Mouse (Mus musculus) limb, embryonic 12.5 days (tissue): ENCODE measurements around the gene Ccdc12. TPM values are rescaled to one million over a fixed set of nuclear protein-coding genes. Genes with fewer than 3 reads are reported as not detected.

Experiments
- ATAC-seq: fragments of 200-750 bp; cut with Nextera tagmentation; 2 replicates; pipeline ENCODE4 v1.8.0; 2017; ENCODE audit warnings: low read depth, moderate TSS enrichment; ENCODE audit not compliant: insufficient number of reproducible peaks, insufficient read depth, low FRiP score, low TSS enrichment
- H3K27ac ChIP-seq: fragments of 300-500 bp; sonication (generic); 2 replicates; pipeline ENCODE4 v1.5.1; 2016; ENCODE audit warnings: mild to moderate bottlenecking, moderate library complexity
- H3K27me3 ChIP-seq: fragments of 300-500 bp; sonication (generic); 2 replicates; pipeline ENCODE4 v1.6.1; 2016; ENCODE audit warnings: mild to moderate bottlenecking, moderate library complexity
- H3K36me3 ChIP-seq: fragments of 300-500 bp; sonication (generic); 2 replicates; pipeline ENCODE4 v1.6.1; 2016; ENCODE audit warnings: mild to moderate bottlenecking, moderate library complexity
- H3K4me1 ChIP-seq: fragments of 300-500 bp; sonication (generic); replicated peaks from 2 replicates; pipeline ENCODE4 v1.6.1; 2016
- H3K4me2 ChIP-seq: fragments of 300-500 bp; sonication (generic); 2 replicates; pipeline ENCODE4 v1.6.1; 2016; ENCODE audit warnings: mild to moderate bottlenecking, moderate library complexity
- H3K4me3 ChIP-seq: fragments of 300-500 bp; sonication (generic); replicated peaks from 2 replicates; pipeline ENCODE4 v1.5.1; 2016; ENCODE audit warnings: mild to moderate bottlenecking
- H3K9ac ChIP-seq: fragments of 300-500 bp; sonication (generic); replicated peaks from 2 replicates; pipeline ENCODE4 v1.6.1; 2016; ENCODE audit warnings: mild to moderate bottlenecking, moderate library complexity
- H3K9me3 ChIP-seq: fragments of 300-500 bp; sonication (generic); 2 replicates; pipeline ENCODE4 v1.6.1; 2016; ENCODE audit warnings: mild to moderate bottlenecking, moderate library complexity
- WGBS: fragments of 180-500 bp; shearing (Covaris S2); methylation state at CpG from one replicate; pipeline ENCODE4 v1.1.7; 2016; 5-methylcytosine and 5-hydroxymethylcytosine counted together
- polyA plus RNA-seq: library from polyadenylated mRNA; unstranded; fragments of >200 nt; fragmentation: Nextera tagmentation; extraction: Ambion mirVana; gene quantifications from 2 replicates; pipeline ENCODE4 v1.2.1, GENCODE M21; 2016

Gene Ccdc12
- polyA plus RNA-seq, 1 experiment from 2014 or later: 133 TPM

DNA sequence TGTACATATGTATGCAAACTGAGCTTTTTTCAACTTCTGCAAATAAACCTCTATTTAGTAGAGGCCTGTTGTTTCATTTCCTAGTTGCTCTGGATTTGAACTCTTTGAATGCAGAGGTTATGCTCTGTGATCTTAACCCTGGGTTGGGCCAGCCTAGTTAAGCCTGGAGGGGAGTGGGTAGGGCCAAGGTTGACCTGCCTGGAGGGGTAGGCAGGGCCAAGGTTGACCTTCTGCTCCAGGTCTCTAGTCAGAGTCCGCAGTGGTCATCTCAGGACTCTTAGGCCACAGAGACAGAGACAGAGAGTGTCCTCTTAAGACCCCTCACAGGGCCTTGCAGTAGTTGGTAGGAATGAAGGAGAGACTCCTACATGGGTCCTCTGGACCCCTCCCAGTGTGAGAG, 55.2 kb downstream of the Ccdc12 start:
- Histone ChIP-seq H3K27ac (no peak overlapping the region), H3K27me3 (no peaks in the 10 kb centered on the region), H3K4me2 (no peak overlapping the region), H3K4me1 (no peaks in the 10 kb centered on the region; the same call in 1 of the 2 replicates), H3K9me3 (no peaks in the 10 kb centered on the region), H3K4me3 (no peak overlapping the region), H3K9ac (no peak overlapping the region), H3K36me3 (peaks cover 44% of the 10 kb centered on the region)
- no peak for ATAC-seq
- WGBS: 88% methylated on average over 1 of the region's 1 CpGs

DNA sequence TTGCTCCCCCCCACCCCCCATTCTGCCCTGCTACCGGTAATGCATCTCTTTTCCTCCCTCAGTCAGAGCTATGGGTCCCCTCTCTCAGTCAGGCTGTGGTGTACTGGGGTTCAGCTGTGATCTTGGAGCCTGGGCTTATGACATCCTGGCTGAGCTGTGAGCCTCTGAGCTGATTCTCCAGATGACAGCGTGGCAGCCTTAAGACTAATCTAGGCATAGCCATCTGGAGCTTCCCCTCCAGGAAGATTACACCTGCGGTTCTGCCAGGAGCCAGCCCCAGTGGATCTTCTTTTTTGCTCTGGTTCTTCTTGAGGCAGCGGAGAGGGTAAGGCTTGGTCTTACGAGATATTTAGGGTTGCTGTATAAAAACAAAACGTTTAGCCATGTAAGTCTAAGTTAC, 55.7 kb downstream of the Ccdc12 start:
- no peaks in the 10 kb centered on the region for H3K9me3 ChIP-seq
- no peaks in the 10 kb centered on the region for H3K27me3 ChIP-seq
- no peak overlapping the region for H3K27ac ChIP-seq
- WGBS: 94% methylated on average over 6 of the region's 6 CpGs
- no peak overlapping the region for H3K4me3 ChIP-seq
- no peak overlapping the region; the same call in 1 of the 2 replicates for H3K9ac ChIP-seq
- H3K4me1 ChIP-seq: no peaks in the 10 kb centered on the region; the same call in 1 of the 2 replicates
- no peak for ATAC-seq
- peaks cover 44% of the 10 kb centered on the region for H3K36me3 ChIP-seq
- no peak overlapping the region for H3K4me2 ChIP-seq

DNA sequence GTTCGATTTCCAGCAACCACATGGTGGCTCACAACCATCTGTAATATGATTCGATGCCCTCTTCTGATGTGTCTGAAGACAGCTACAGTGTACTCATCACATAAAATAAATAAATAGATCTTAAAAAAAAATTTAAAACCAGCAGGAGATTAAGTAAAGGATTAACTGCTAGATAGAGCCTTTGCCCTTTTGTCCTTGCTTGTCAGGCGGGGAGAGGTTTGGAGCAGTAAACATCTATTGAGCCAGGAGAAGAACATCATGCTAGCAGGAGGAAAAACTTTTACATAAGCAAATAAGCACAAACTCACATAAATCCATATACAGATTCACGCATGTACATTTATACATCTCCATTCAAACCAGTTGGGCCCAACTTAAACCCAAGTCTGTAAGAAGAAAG, 56.2 kb downstream of the Ccdc12 start:
- no peaks in the 10 kb centered on the region; the same call in 1 of the 2 replicates for H3K4me1 ChIP-seq
- H3K9ac ChIP-seq: no peak overlapping the region
- H3K36me3 ChIP-seq: peaks cover 44% of the 10 kb centered on the region
- 89% methylated on average over 4 of the region's 4 CpGs for WGBS
- no peak overlapping the region for H3K4me2 ChIP-seq
- no peaks in the 10 kb centered on the region for H3K27me3 ChIP-seq
- ATAC-seq: no peak
- H3K27ac ChIP-seq: no peak overlapping the region
- H3K9me3 ChIP-seq: no peaks in the 10 kb centered on the region
- no peak overlapping the region for H3K4me3 ChIP-seq

DNA sequence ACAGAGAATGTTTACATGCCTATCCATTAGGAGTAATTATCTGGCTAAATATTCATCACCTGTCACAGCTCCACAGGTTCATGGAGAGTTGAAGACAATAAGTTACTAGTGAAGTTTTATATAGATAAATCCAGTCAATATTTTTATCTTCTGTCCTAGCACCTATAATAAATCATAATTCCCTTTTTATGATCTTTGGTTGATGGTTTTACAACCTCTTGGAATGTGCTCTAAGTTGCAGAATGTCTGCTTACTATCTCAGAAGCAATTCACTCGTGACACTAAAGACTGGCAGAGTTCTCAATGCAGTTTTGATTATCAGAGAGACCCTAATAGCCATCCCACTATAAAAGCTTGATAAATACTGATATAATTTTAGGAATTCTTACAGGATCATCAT, 57.1 kb downstream of the Ccdc12 start:
- H3K27me3 ChIP-seq: no peaks in the 10 kb centered on the region
- no peaks in the 10 kb centered on the region; the same call in 1 of the 2 replicates for H3K4me1 ChIP-seq
- H3K9me3 ChIP-seq: no peaks in the 10 kb centered on the region
- WGBS: 46% methylated on average over 1 of the region's 1 CpGs
- H3K4me2 ChIP-seq: no peak overlapping the region
- no peak for ATAC-seq
- H3K27ac ChIP-seq: no peak overlapping the region
- no peak overlapping the region for H3K9ac ChIP-seq
- peaks cover 40% of the 10 kb centered on the region for H3K36me3 ChIP-seq
- no peak overlapping the region for H3K4me3 ChIP-seq

DNA sequence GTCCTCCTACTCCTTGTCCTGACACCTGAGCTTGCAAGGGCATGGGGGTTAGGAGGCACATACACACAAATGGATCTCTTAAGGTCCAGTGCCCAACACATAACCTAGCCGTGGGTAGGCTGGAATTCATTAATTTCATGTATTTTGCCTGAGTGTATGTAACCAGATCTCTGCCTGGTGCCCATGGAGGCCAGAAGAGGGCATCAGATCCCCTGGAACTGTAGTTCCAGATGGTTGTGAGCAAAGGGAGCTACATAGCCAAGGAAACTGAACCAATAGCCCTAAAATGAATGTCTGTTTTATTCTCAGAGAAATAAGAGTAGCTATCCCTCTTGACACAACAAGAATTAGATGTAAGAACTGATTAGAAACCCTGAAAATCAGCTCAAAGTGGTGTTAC, 59.1 kb downstream of the Ccdc12 start:
- no peak for ATAC-seq
- 33% methylated on average over 1 of the region's 1 CpGs for WGBS
- no peak overlapping the region for H3K27ac ChIP-seq
- H3K4me2 ChIP-seq: no peak overlapping the region
- no peak overlapping the region for H3K4me3 ChIP-seq
- peaks cover 33% of the 10 kb centered on the region for H3K36me3 ChIP-seq
- no peaks in the 10 kb centered on the region for H3K9me3 ChIP-seq
- H3K27me3 ChIP-seq: no peaks in the 10 kb centered on the region
- H3K4me1 ChIP-seq: 0 out of 2 replicates have a peak, but pooled peaks cover 5% of the 10 kb centered on the region
- no peak overlapping the region for H3K9ac ChIP-seq

DNA sequence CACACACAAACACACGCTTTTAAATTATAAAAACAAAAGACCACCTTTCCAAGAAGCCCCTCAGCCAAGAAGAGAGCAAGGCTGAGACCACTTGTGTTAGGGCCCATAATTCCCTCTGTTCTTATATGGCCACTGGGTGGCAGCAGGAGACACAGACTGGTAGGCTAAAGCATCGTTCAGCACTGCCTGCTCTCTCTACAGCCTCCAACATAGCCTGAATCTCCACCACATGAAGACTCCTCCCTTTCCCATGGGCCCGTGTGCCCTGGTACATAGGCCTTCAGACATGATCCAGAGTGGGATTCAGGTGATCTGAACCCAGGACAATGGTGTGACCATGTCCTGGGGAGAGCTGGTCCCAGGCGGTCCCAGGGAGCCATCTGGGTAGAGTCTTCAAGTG, 60.5 kb downstream of the Ccdc12 start:
- H3K4me3 ChIP-seq: no peak overlapping the region
- 32% methylated on average over 4 of the region's 4 CpGs for WGBS
- no peaks in the 10 kb centered on the region for H3K9me3 ChIP-seq
- H3K4me1 ChIP-seq: 0 out of 2 replicates have a peak, but pooled peaks cover 5% of the 10 kb centered on the region
- no peak overlapping the region for H3K4me2 ChIP-seq
- H3K27me3 ChIP-seq: no peaks in the 10 kb centered on the region
- H3K9ac ChIP-seq: 0 out of 2 replicates have a peak overlapping the region, but pooled peaks have one; percentile 9
- no peak overlapping the region for H3K27ac ChIP-seq
- H3K36me3 ChIP-seq: peaks cover 30% of the 10 kb centered on the region
- peak; percentile 24; the same call in 1 of the 2 replicates for ATAC-seq

DNA sequence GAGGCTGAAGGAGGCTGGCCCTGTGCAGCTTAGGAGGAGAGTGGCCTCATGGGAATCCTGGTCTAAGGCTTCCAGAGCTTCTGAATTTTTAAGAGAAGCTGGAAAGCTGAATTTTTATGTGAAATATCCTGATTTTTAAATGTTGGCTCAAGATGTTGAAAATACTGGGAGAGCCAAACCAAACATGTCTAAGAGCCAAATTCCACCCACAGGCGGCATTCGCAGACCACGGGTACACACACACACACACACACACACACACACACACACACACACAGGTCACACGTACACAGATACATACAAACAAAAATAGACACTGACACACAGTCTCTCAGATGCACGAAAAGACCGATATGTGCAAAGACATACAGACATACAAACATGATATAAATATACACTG, 61.8 kb downstream of the Ccdc12 start:
- no peak overlapping the region for H3K9ac ChIP-seq

DNA sequence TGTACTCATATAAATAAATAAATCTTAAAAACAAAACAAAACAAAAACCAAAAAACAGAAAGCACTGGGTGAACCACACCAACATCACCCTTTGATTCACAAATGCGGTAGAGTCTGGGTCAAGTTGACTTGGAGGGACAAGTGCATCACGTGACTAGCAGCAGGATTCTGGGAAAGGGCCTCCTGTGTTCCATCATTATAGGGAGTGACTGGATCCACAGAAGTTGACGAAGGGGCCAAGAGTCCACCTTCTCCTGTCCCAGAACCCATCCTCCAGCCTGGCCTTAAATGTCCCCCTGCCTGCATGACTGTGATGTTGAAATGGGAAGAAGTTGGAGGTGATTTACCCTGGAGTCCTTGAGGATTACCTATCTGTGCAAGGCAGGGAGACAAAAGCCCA, 62.5 kb downstream of the Ccdc12 start:
- peaks cover 37% of the 10 kb centered on the region for H3K36me3 ChIP-seq
- H3K27ac ChIP-seq: no peak overlapping the region
- 0 out of 2 replicates have a peak, but pooled peaks cover 5% of the 10 kb centered on the region for H3K4me1 ChIP-seq
- H3K9ac ChIP-seq: no peak overlapping the region
- no peak overlapping the region for H3K4me2 ChIP-seq
- no peaks in the 10 kb centered on the region for H3K9me3 ChIP-seq
- no peak for ATAC-seq
- no peaks in the 10 kb centered on the region for H3K27me3 ChIP-seq
- H3K4me3 ChIP-seq: no peak overlapping the region
- 81% methylated on average over 3 of the region's 3 CpGs for WGBS

More for the DNA sequence above, 61.8 kb downstream of the Ccdc12 start:
- ATAC-seq: no peak
- Histone ChIP-seq H3K4me1 (0 out of 2 replicates have a peak, but pooled peaks cover 5% of the 10 kb centered on the region), H3K27ac (no peak overlapping the region), H3K36me3 (peaks cover 30% of the 10 kb centered on the region), H3K9me3 (no peaks in the 10 kb centered on the region), H3K4me2 (no peak overlapping the region), H3K27me3 (no peaks in the 10 kb centered on the region), H3K4me3 (no peak overlapping the region)
- WGBS: 89% methylated on average over 6 of the region's 6 CpGs

DNA sequence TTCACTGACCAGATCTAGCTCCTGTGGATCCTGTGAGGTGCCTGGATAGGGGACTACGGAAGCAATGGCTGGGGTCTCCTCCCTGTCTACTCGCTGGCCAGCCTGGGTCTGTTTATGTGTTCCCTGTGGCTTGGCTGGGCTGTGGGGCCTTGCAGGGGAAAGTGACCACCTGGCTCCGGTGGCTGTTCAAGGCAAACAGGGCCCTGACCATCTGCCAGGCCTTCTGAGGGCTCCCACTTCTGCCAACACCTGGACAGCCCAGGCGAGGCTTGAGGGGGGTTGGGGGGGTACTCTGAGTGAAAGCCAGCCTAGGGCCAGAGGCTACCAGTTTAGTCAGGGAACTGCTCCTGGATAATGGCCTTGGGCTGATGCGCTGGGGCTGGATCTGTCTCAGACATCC, 63.7 kb downstream of the Ccdc12 start:
- Histone ChIP-seq H3K27me3 (peaks cover 2% of the 10 kb centered on the region; the same call in 1 of the 2 replicates), H3K4me3 (no peak overlapping the region), H3K9ac (no peak overlapping the region), H3K27ac (no peak overlapping the region), H3K4me2 (no peak overlapping the region), H3K9me3 (no peaks in the 10 kb centered on the region), H3K36me3 (peaks cover 47% of the 10 kb centered on the region), H3K4me1 (peaks cover 6% of the 10 kb centered on the region; the same call in 1 of the 2 replicates)
- ATAC-seq: peak; percentile 1; the same call in 1 of the 2 replicates
- WGBS: 58% methylated on average over 5 of the region's 5 CpGs

DNA sequence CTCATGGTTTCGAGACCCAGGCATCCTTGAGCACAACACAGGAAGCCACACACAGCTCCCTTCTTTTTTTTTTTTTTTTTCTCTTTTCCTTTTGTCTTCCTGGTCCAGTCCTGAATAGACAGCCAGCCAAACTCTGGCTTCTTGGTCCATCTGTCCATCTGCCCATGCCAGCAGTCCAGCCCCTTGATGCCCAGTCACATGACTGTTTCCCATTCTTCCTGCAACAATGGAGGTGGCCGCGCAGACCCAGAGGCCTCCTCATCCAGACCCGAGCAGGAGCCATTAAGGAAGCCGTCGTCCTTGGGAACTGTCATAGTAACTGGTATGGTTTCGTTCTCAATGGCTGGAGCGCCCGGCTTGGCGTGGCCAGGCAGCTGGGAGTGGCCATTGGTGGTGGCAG, 65.8 kb downstream of the Ccdc12 start:
- Histone ChIP-seq H3K4me1 (peaks cover 27% of the 10 kb centered on the region), H3K36me3 (peaks cover 60% of the 10 kb centered on the region)
- no peak for ATAC-seq

DNA sequence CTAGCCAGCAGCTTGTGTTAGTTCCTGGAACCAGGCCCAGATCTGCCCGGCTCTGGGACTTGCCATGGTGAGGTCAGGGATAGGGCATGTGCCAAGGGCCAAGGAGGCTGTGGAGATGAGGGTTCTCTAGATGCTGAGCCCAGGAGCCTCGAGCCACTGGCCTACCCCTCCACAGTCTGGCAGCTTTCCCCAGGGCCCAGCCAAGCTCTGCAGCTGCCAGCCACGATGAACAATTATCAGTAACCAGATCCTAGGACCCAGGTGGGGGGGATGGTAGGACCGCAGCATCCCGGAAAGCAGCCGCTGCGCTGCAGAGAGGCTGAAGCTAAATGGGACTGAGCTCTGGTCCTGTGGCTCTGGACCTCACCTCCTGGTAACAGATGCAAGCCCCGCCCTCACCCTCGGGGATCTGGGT, 69.4 kb downstream of the Ccdc12 start:
- Histone ChIP-seq H3K9me3 (no peaks in the 10 kb centered on the region), H3K36me3 (peaks cover 88% of the 10 kb centered on the region), H3K4me3 (no peak overlapping the region), H3K9ac (no peak overlapping the region), H3K27me3 (peaks cover 48% of the 10 kb centered on the region), H3K4me1 (peaks cover 29% of the 10 kb centered on the region), H3K4me2 (no peak overlapping the region), H3K27ac (peak overlapping the region; percentile 35; the same call in 1 of the 2 replicates)
- WGBS: 8% methylated on average over 9 of the region's 9 CpGs
- peak; percentile 48 for ATAC-seq

More for the DNA sequence above, 65.8 kb downstream of the Ccdc12 start:
- Histone ChIP-seq H3K9me3 (no peaks in the 10 kb centered on the region), H3K4me2 (no peak overlapping the region), H3K4me3 (no peak overlapping the region), H3K27ac (no peak overlapping the region), H3K27me3 (peaks cover 21% of the 10 kb centered on the region), H3K9ac (no peak overlapping the region)
- WGBS: 91% methylated on average over 10 of the region's 10 CpGs

DNA sequence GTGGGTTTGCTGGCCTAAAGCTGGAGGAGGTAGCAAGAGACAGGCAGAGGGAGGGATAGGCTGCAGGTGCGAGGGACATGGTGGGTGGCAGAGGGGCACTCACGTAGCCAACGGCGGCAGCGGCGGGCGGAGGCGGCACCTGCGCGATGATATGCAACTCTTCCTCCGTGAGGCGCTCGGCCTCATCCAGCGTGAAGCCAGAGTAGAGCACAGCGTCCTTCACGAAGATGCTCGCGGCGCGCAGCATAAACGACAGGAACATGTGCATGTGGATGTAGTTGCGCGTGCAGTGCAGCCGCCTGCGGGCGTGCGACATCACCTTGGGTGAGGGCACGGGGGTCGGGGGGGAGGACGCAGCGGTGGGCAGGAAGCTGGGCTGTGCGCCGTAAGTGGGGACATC, 70.6 kb downstream of the Ccdc12 start:
- no peak overlapping the region; the same call in 1 of the 2 replicates for H3K4me3 ChIP-seq
- ATAC-seq: no peak
- peaks cover 59% of the 10 kb centered on the region for H3K27me3 ChIP-seq
- peaks cover 39% of the 10 kb centered on the region for H3K4me1 ChIP-seq
- H3K36me3 ChIP-seq: peaks cover 82% of the 10 kb centered on the region
- no peak overlapping the region for H3K27ac ChIP-seq
- 14% methylated on average over 32 of the region's 33 CpGs for WGBS
- no peak overlapping the region for H3K9ac ChIP-seq
- H3K4me2 ChIP-seq: peak overlapping the region; percentile 33
- no peaks in the 10 kb centered on the region for H3K9me3 ChIP-seq
